Mouse (Mus musculus) heart, adult 18-20 months (tissue): ENCODE data around the gene Pp2d1. TPM values are rescaled to one million over a fixed set of nuclear protein-coding genes. Genes with fewer than 3 reads are reported as not detected.
A peak's percentile ranks its signal among the peaks of the same experiment; 100 is the strongest.

Experiments
- DNase-seq, 2 experiments: peaks; one replicate each; pipeline ENCODE4 v3.0.0; 2021 to 2022; ENCODE audit warnings: mixed read lengths in 1 of 2
- total RNA-seq, 2 experiments: library from RNA; stranded (reverse); gene quantifications; 2 replicates each; pipeline ENCODE4 v1.2.3; 2021

The Pp2d1 gene
- total RNA-seq, 2 experiments from 2014 or later: not detected

DNA sequence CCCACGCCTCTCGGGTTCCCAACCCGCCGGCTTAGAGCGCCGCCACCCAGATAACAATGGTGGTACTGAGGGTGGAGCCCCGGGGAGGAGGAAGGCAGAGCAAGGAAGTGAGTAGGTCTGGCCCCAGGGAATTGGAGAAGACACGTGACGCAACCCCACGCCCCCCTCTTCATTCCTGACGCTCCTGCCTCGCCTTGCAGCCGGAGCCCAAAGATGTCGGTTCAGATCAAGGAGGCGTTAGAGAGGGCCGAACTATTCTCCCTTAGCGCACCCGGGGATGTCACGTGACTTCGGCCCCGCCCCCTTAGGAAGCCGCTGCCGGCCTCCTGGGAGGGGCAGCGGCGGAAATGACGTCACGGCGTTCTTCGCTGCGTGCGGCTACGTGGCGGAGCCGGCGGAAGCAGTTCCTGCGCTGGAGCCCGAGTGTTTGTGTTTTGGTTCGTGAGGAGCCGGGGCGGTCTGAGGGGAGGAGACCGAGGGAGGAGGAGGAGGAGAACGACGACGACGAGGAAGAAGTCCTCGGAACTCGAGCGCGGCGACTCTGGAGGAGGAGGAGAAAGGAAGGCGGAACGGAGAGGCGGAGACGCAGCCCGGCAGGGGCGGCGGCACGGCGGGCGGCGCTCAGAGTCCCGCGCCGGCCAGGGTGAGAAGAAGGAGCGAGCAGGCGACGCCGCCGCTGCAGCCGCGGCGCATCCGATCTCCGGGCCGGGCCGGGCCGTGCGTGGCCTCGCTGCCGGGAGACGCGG, 60.2 kb downstream of the Pp2d1 start, which contains the start of gene Rab5a:
Rab5a (plus strand) TSS at position 377 of the 746 bp plus-strand sequence.
- peak; percentile 99 to 100 for DNase-seq

GRCm38 (mm10) chr17:53478066-53478857, 61.0 kb downstream of the Pp2d1 start:
- DNase-seq: peak in 1 of 2 experiments; percentile 20

GRCm38 (mm10) chr17:53468697-53469096, 70.6 kb downstream of the Pp2d1 start:
- no peak for DNase-seq

DNA sequence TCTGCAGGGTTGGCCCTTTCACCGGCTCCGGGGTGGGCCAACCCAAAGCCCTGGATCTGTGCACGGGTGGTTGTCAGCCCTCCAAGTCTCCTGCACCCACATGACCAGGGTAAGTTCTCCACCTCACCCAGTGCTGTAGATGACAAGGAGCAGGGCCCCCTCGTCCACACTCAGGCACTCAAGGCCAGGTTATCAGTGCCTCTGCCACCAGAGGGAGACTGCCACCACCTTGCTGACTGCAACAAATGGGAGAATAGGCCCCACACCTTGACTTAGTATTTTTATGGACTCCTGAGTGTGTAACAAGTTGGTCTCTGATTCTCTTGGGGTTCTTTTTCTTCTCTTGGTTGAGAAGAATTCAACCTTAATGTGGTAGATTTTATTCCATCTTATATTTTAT, 73.7 kb downstream of the Pp2d1 start:
- DNase-seq: peak in 1 of 2 experiments; percentile 13

DNA sequence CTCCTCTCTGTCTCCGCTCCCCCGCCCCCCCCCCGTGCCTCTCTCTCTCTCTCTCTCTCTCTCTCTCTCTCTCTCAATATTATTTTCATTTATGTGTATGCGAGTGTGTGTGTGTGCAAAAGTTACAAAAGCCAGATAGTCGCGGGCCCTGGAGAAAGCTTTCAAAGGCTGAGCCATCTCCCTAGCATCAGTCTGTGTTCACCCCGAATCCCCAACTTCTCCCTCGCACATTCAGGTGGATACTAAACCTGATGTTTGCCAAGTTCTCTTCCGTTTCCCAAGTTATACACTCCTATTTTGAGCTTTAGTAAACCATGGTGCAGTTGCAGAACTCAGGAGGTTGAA, 75.8 kb downstream of the Pp2d1 start:
- no peak for DNase-seq

DNA sequence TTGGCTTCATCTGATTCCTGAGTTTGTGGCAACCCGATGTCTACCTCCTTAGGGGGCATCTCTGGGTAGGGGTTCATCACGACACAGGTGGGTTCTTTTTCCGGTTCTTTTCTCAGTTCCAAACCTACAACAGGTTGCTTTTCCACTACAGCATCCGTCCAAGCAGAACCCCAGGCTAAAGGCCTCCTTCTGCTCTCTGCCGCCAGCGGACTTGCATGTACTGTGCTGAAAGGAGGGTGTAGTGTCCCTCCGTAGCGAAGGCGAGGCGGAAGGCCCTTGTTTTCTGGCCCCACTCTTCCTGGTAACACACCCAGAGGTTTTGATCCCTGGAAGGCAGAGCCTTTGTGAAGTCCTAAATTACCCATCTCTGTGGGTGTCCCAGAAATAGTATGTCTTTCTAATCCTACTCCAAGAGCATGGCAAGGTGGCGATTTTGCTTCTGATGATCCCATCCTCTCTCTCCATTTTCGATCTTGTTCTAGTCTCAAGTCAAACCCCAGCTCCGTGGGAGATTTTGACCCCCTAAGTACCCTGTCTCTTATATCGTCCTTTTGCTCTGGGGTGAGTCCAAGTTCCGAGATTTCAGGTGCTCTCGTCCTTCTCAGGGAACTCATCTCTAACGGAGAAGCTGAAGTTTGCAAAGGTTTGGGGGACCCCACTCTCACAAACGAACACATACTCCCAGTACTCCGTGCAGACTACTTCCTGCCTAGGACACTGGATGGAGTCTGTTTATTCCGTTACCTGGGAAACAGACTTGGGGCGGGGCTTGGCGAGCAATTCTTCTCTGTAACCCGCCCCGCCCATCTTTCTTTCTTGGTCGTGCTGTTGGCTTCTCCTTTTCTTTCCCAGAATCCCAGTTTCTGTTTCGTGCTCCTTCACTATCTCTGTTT, 76.4 kb downstream of the Pp2d1 start, which contains the start of gene Efhb:
Efhb (minus strand) TSS at position 719 of the 893 bp plus-strand sequence.
- DNase-seq: peak; percentile 94 to 98

Other genes starting within 250 kb of the Pp2d1 start
- under 1 TPM in 1 of 2 experiments, not detected in 1; 0.10 TPM for gene Efhb, start 76.1 kb downstream of the Pp2d1 start, total RNA-seq
- 10 to 100 TPM; 48.6 to 50.3 TPM for gene Rab5a, start 60.2 kb downstream of the Pp2d1 start, total RNA-seq
- gene Kat2b, start 27.4 kb upstream of the Pp2d1 start, total RNA-seq: 10 to 100 TPM; 76.3 to 86.9 TPM
- under 1 TPM; 0.30 to 0.31 TPM for gene Sgo1, start 149.9 kb upstream of the Pp2d1 start, total RNA-seq